Mouse (Mus musculus) kidney, adult 18-20 months (tissue): ENCODE data around the gene Rbfox2.
"Not testable (repeated sequence)": the region's sequence is repeated elsewhere in the genome, so short reads cannot be mapped to it uniquely, and the experiment has no call there.

Experiments
- DNase-seq: peaks from one replicate; pipeline ENCODE4 v3.0.0; 2021

The Rbfox2 gene

DNA sequence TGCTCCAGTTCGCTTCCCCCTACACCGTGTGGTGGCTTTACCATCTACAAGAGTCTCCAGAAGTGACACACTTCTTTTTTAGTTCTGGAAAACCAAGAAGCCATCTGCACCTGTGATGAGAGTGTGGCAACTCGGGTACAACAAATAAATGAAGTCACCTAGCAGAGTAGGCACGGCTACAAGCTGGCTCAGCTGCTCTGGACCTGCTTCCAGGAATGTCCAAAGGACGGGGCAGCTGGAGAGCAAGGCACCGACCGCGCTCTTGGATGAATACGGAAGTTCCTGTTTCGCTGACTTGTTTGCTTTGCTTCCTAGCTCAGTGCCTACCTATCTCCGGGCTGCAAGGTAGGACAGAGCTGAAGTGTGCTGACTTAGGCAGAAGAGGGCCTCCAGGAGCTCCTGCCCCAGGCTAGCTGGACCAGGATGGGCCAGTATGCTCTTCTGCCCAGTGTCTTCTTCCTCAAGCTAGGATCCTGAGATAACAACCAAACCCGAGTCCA, 22.9 kb upstream of the Rbfox2 start:
- no peak for DNase-seq

DNA sequence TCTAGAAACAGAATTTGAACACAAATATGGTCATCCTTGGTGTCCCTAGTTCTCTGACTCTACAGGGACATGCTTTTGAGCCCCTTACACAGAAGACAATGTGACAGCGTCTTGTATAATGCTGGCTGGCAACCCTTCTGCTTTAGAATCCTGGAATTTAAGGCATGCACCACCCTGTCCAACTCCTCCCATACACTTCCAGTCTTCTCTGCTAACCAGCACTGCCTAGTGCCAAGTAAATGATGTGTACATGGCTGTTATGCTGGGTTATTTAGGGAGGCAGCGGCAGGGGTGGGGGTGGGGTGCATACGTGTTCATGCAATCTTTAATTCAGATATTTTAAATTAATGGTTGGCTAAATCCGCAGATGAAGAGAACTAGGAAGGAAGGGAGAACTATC, 19.6 kb upstream of the Rbfox2 start:
- DNase-seq = no peak

- no peak for DNase-seq
Measured at GRCm38 (mm10) chr15:77324426-77324825, 17.6 kb upstream of the Rbfox2 start.

DNA sequence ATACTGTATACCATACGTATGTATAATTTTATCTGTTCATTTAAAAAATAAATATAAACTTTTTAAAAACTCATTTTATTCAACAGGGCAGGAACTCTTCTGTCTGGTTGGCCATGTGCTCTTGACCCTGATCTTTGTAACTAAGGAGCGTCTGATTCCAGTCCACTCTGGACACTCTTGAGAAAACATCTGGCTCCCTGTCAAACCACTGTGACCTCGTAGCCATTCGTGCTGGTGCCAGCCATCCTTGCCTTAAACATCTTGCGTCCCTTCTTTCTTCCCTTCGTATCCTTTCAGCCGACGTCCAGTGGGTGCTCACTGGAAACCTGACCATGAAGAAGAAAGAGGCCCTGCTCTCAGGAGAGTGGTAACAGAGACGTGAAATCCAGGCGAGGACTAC, 16.4 kb upstream of the Rbfox2 start:
- DNase-seq = no peak

GRCm38 (mm10) chr15:77313701-77314100, 6.9 kb upstream of the Rbfox2 start:
- DNase-seq = no peak

DNA sequence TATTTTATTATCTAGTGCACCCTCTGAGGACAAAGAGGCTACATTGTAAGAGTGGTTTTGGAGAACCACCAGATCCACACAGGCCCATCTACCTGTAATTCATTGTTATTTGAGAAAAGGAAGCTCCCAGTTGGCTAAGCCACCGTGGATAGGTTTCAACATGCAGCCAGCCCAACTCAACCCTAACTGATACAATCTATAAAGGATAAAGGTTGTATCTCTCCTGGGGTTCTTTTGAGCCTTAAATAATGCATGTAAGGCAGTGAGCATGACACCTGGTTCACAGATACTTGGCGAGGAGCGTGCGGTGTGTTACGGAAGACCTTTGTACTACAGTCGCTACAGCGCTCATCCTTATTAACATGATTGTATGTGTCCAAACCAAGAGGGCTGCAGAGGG, 6.0 kb upstream of the Rbfox2 start:
- DNase-seq = no peak

GRCm38 (mm10) chr15:77307767-77308495, 1.1 kb upstream of the Rbfox2 start:
- no peak for DNase-seq

DNA sequence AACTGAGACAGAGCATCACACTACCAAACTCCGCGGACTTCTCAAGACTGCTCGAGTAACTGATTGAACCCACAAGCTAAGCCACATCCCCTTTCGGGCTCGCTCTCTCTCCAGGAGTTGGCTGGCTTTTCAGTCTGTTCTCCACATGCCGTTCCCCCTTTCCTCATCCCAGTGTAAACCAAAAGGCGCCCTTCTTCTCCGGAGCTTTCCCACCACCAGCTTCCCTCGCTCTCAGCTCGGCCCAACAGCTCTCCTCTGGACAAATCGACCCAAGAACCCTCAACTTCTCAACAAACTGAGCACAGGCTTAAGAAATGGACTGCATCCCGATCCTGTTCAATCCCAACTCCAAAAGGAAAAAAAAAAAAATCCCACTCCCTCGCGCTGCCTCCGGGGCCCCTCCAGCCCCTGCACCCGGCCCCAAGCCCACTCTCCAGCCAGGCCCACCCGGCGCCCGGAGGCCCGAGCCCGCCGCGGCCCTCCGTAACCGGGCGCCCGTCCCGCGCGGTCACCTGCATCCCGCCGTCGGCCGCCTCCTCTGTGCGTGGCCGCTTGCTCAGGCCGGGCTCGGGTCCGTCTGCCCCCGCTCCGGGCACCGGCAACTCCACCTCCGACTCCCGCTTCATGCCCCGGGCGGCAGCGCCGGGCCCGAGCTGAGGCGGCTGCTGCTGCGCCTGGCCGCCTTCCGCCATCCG, 805 bp downstream of the Rbfox2 start:
- DNase-seq = peak; percentile 47

GRCm38 (mm10) chr15:77304960-77305359, 1.8 kb downstream of the Rbfox2 start:
- DNase-seq = no peak

GRCm38 (mm10) chr15:77301122-77301521, 5.7 kb downstream of the Rbfox2 start:
- no peak for DNase-seq

- no peak for DNase-seq
Measured at GRCm38 (mm10) chr15:77298564-77298963, 8.2 kb downstream of the Rbfox2 start.

DNA sequence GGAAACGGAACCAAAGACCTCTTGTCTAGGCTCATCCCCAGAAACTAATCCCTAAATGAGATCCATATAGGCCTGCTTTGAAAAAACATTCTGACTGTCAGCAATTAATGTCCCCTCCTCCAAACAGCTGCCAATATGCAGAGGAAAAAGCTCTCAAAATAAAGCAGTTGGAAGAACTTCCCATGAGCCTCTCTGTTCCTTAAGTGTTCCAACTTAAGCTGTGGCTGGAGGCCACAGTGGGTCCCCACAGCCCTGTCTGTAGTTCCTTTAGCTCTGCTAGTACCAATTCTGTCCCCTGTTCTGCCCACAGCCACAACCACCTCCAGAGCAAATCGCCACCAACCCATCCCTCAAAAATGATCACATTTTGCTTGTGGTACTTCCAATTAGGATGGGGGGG, 10.2 kb downstream of the Rbfox2 start:
- no peak for DNase-seq

- DNase-seq = no peak
Measured at GRCm38 (mm10) chr15:77293493-77293892, 13.3 kb downstream of the Rbfox2 start.

DNA sequence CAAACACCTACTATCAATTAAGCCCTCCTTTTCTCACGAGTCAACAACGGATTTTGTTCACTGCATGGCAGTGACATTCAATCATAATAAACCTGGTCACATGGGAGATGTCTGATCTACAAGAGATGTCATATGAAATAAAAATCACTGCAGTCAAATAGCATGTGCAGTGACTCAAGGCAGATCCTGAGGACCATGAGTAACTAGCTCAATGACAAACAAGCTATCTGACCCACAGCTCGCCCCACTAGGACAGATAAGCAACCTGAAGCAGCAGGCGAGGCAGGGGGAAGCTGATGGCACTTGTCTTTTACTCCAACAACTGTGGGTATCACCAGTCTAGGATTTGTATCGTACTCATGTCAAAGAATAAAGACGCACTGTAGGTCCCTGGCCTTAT, 14.4 kb downstream of the Rbfox2 start:
- no peak for DNase-seq

GRCm38 (mm10) chr15:77291471-77291870, 15.3 kb downstream of the Rbfox2 start:
- DNase-seq = no peak

DNA sequence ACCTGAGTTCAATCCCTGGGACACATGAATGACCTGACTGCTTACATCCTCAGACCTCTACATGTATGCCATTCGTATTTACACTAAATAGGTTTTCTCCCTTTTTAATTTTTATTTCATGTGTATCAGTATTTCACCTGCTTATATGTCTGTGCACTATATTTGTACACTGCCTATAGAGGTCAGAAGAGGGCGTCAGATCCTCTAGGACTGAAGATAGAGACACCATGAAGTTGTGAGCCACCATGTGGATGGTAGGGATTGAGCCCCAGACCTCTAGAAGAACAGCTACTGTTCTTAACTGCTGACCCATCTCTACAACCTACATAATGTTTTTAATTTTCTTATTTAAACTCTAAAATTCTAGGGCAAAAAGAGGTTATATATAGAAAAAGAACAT, 16.5 kb downstream of the Rbfox2 start:
- DNase-seq = no peak

DNA sequence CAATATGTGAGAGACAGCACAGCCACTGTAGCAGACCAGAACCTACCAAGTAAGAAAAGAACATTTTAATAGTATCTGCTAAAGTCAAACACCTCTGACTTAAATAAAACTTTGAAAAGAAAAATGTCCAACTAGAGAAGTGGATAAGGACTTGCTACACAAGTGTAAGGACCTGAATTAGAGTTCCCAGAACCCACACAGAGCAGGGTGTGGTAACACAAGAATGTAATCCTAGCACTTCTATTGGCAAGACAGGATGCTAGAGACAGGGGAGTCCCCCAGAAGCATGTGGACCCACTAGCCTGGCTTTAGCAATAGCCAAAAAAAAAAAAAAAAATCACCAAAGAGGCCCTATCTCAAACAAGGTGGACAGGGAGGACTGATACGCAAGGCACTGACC, 26.7 kb downstream of the Rbfox2 start:
- DNase-seq = no peak

DNA sequence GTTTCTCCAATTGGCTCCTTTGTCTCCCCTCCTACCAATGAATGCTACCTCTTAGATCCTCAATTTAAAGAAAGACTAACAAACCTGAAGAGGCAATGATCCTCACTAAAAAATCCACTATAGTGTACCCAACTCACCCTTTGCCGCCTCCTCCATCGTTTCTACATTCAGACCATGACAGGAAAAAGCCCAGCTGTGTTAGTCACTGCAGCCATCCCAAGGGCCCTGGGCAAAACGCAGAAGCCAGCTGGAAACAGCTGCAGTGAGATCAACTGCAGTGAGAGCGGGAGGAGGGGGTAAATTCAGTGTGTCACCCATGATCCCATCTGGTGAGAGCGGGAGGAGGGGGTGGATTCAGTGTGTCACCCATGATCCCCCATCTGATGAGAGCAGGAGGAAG, 28.0 kb downstream of the Rbfox2 start:
- DNase-seq = no peak

GRCm38 (mm10) chr15:77276838-77277725, 29.7 kb downstream of the Rbfox2 start:
- no peak for DNase-seq

- DNase-seq = no peak
Measured at GRCm38 (mm10) chr15:77276300-77276699, 30.5 kb downstream of the Rbfox2 start.

- DNase-seq = no peak
Measured at GRCm38 (mm10) chr15:77275572-77275971, 31.2 kb downstream of the Rbfox2 start.

DNA sequence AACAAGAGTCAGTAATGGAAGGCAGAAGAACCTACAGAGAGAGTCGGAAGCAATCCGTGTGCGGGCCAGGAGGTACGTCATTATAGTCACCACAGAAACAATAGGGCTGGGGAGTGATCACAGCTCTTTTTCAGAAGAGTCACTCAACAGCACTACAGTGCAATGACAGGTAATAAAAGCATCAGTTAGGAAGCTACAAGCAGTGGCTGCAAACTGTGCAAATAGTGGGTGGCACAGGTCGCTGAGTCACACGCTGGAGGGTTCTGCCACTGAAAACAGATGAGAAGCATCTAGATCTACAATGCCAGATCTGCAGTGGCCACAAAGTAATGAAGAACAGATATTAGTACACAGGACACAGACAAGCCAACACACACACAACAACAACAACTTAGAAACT, 32.9 kb downstream of the Rbfox2 start:
- DNase-seq = no peak

DNA sequence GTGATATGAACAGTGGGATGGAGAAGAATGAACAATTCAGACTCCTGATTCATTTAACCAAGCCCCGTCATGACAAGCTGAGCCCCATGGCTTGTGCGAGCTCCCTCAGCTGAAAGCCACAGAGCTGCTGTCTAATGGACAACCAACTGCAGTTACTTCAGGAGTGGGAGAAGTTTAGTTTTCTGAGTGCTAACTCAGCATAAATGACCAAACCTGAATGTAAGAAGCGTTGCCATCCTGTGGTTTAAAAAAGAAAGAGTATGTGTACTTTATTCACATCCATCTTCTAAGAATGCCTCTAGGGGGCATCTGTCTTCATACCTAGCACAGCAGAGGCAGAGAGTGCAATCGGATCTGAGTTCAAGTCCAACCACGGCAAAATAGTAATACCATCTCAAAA, 35.5 kb downstream of the Rbfox2 start:
- no peak for DNase-seq

DNA sequence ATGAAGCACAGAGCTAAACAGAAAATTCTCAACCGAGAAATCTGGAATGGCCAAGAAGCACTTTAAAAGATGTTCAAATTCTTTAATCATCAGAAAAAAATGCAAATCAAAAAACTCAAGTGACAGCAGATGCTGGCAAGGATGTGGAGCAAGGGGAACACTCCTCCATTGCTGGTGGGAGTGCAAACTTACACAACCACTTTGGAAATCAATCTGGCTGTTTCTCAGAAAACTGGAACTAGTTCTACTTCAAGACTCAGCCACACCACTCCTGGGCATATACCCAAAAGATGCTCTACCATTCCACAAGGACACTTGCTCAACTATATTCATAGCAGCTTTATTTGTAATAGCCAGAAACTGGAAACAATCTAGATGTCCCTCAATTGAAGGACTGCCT, 37.3 kb downstream of the Rbfox2 start:
- DNase-seq = not testable (repeated sequence)
